Mouse (Mus musculus) kidney, postnatal 14 days (tissue): Measurements from ENCODE around the gene Olfm3.

Source experiments
- DNase-seq: peaks from one replicate; pipeline ENCODE4 v3.0.0; 2022; ENCODE audit warnings: mixed read lengths

Olfm3 gene

GRCm38 (mm10) chr3:115080428-115081181 is 176.7 kb downstream of the Olfm3 start:
- peak; percentile 48 for DNase-seq

DNA sequence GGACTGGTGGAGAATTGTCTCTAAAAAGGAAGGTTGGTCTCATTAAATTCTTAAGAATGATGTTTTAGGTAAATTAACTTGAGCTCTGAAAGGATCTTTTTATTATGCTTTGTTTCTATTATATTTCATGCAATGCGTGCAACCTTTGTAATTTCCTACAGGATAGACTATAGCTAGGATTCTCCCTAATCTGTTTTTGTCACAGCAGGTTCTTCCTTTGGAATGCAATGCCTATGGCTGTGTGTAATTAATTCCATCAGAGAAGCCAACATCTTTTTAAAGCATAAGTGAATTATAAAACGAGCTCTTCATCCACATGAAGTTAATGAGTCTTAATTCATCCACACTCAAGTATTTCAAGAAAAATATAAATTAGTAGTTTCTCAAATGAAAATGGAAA is 177.5 kb downstream of the Olfm3 start:
- no peak for DNase-seq

DNA sequence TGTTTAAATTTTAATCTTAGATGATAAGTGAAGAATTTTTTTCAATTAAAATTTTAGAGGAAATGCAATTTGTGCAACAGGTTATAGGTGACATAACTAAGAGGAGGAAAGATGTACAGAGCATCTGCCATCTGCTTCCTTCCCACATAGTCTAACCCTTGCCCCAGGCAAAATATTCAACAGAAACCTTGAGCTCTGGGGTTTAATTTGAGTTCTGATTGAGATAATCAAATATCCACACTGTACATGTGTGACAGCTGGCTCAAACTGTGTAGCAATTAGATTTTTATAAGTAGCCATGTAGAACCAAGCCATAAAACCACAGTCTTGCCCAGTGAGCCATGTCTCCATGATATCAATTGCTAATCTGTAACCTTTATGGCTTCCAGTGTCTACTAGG is 179.1 kb downstream of the Olfm3 start:
- no peak for DNase-seq

- no peak for DNase-seq
Observed at GRCm38 (mm10) chr3:115088281-115088680, 184.4 kb downstream of the Olfm3 start.

- DNase-seq: no peak
Observed at GRCm38 (mm10) chr3:115090670-115091069, 186.8 kb downstream of the Olfm3 start.

GRCm38 (mm10) chr3:115095496-115095895 is 191.6 kb downstream of the Olfm3 start:
- no peak for DNase-seq

DNA sequence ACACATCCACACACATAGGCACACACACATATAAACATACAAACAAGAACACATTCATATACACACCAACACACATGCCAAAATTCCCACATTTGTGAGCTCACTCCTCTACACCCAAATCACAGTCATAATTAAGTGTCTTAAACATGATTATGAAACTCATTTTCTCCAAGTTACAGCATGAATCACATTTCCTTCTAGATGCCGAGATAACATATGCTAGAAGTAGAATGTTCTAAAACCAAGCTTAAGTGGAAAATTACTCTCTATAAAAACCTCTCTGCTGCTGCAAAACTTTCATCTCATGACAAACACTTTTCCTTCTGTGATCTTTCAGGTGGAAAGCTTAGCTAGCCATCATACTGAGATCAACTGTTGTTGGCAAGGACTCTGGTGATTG is 195.7 kb downstream of the Olfm3 start:
- no peak for DNase-seq

DNA sequence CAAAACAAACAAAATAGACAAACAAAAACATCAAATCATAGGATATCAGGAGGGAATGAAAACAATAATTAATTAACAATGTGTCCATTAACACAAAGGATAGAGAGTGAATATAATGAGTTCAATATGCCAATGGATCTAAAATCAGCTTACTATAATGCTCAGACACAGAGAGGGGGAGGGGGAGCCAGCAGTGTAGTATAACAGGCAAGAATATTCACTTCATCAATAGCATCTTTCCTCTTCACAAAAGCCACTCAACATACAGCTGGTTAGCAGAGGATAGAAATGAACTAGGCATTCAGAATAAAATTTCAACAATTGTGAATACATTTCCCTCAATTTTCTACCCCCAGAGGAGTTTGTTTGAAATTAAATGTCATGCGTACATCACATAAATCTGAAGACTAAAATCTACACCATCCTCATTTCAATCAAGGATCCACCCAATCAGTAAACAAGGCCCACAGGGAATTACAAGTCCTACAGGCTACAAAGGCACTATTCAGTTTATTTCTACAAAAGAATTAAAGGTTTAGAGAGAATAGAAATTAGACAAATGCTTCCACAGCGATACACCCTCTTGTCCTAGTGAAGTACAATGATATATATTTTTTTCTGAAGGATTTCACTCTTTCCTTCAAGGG is 200.4 kb downstream of the Olfm3 start:
- DNase-seq: no peak

GRCm38 (mm10) chr3:115104802-115105493 is 201.1 kb downstream of the Olfm3 start:
- DNase-seq: no peak

GRCm38 (mm10) chr3:115145722-115146121 is 241.8 kb downstream of the Olfm3 start:
- no peak for DNase-seq

GRCm38 (mm10) chr3:115146244-115146643 is 242.4 kb downstream of the Olfm3 start:
- no peak for DNase-seq

DNA sequence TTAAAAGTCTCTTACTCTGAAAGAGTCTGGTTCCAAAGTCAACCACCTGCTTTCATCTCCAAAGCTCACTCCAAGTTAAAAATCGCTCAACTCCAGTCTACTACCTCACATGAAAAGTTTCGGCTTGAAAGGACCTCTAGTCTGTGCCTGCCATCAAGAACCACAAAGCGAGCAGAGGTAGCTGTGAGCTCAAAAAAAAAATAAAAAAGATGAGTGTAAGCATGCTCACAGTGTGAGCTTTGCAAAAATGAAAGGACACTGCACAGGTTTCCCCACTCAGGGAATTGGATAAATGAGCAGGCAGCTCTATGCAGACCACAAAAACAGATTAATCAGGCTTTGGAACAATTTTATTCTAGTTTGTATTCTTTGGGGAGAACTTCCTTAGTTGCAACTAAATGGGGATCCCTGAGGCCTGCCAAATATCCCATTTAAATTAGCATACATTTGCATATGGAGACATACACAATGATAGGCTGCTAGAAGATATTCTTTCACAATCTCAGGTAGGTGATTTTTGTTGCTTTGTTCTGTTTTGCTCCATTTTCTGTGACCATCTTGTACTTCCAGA is 255.1 kb downstream of the Olfm3 start:
- no peak for DNase-seq

DNA sequence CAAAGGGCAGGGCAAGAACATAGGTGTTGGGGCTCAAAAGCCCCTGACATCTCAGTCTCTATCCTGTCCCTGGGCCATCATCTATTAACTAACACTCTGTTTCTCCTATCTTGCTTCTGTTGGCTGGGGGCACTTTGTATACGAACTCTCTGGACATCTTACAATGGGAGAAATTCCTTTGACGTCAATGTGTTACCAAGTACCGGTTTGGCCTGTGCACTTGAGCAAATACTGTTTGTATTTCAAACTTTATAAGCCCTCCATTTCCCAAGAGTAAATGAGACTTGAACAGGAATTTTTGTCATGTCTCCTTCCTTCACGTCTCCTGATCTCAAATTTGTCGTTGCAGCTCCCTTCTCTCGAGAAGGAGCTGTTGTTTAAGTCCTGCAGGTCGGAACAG is 270.7 kb downstream of the Olfm3 start:
- no peak for DNase-seq
